8 mouse cellular contexts compared by ENCODE assay signal in the genomic region with DNA sequence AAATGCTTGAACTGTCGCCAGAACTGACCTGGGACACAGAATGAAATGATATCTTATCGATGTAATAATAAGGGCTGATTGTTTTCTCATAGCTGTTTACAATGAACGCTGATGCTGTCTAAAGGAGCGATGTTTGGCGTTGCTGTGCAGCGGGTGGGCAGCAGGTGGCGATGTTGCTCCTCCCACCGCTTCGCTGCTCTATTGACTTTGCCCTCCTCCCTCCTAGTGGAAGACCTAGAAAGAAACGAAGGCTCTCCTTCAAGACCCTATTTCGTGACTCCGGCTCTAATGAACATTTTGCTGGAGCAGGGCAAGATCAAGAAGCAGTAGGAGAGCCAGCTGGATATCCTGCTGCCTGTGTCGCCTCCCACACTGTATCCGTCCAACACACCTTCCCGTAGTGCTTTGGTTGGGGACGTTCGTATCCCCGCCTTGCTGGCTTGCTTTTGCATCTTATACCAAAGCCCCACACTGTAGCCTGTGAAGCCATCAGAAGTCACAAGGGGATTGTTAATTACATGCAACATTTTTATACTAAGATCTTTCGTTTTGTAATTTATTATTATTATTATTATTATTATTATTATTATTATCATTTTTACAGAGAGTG.
DNase-seq lines count a peak whose midpoint lies in the region; ATAC-seq lines count a peak whose summit lies in the region.

No protein-coding gene starts in this region.

- no peak overlapping the region for H3K27ac ChIP-seq in hindbrain, embryonic 16.5 days (ENCODE audit: low read depth, low read length)

- H3K4me3 ChIP-seq in hindbrain, embryonic 16.5 days (ENCODE audit: low read length) = peak overlapping the region; percentile 25

- peak overlapping the region; percentile 60 for H3K9ac ChIP-seq in hindbrain, embryonic 16.5 days (ENCODE audit: low read depth, low read length)

- no peaks in the 10 kb centered on the region for H3K27me3 ChIP-seq in hindbrain, embryonic 16.5 days (replicated peaks; ENCODE audit: control insufficient read depth, insufficient read depth, low read length)

- WGBS in hindbrain, embryonic 16.5 days = 13% methylated on average over 19 of the region's 19 CpGs

- no peaks in the 10 kb centered on the region for H3K4me1 ChIP-seq in hindbrain, embryonic 16.5 days (ENCODE audit: control insufficient read depth, insufficient read depth, low read depth, low read length)

- ATAC-seq in hindbrain, embryonic 16.5 days = peak; percentile 94

- no peaks in the 10 kb centered on the region for H3K9me3 ChIP-seq in hindbrain, embryonic 16.5 days (ENCODE audit: control insufficient read depth, low read length)

- DNase-seq in WW6 (ENCODE audit: low read depth, low spot score) = peak; percentile 47
- peak; percentile 84 to 88 for DNase-seq in cerebellum, postnatal 25 days
- DNase-seq in frontal cortex, postnatal 36 days (ENCODE audit: low spot score in 2 of 2) = peak; percentile 79 to 86
- DNase-seq in layer of hippocampus, postnatal 36 days = peak; percentile 78 to 80
- peak; percentile 51 for DNase-seq in lung, postnatal 25 days (ENCODE audit: low spot score)
- DNase-seq in right cerebral cortex, adult 2 months (ENCODE audit: low spot score in 2 of 2) = peak; percentile 87 to 89
- peak; percentile 71 for DNase-seq in urinary bladder, postnatal 25 days (ENCODE audit: low spot score)

- no peaks in the 10 kb centered on the region for H3K36me3 ChIP-seq in hindbrain, embryonic 16.5 days (ENCODE audit: control insufficient read depth, insufficient read depth, low read length)

- peak overlapping the region; percentile 59 for H3K4me2 ChIP-seq in hindbrain, embryonic 16.5 days (ENCODE audit: low read length)
